Mouse (Mus musculus): Measurements from ENCODE around the gene Tatdn3. TPM values are rescaled to one million over a fixed set of nuclear protein-coding genes. Genes with fewer than 3 reads are reported as not detected.

Tatdn3 gene
- polyA plus RNA-seq, 1 experiment from 2014 or later, result 10.3 TPM

Other genes with a start within 250 kb of the Tatdn3 start
- gene Rps6kc1, start 151.2 kb downstream of the Tatdn3 start, polyA plus RNA-seq (2015; fragmentation: Nextera tagmentation; extraction: Ambion mirVana), result 27.9 and 28.4 TPM in 2 replicates
- gene Angel2, start 137.8 kb downstream of the Tatdn3 start, polyA plus RNA-seq (2015; fragmentation: Nextera tagmentation; extraction: Ambion mirVana), result 64.6 and 67.6 TPM in 2 replicates
- 84.1 and 88.7 TPM in 2 replicates for gene Vash2, start 83.6 kb downstream of the Tatdn3 start, polyA plus RNA-seq (2015; fragmentation: Nextera tagmentation; extraction: Ambion mirVana)
- 6.9 and 8.1 TPM in 2 replicates for gene Flvcr1, start 36.8 kb downstream of the Tatdn3 start, polyA plus RNA-seq (2015; fragmentation: Nextera tagmentation; extraction: Ambion mirVana)
- not detected in 2 replicates for gene Spata45, start 26.3 kb downstream of the Tatdn3 start, polyA plus RNA-seq (2015; fragmentation: Nextera tagmentation; extraction: Ambion mirVana)
- gene Nsl1, start 80 bp upstream of the Tatdn3 start, polyA plus RNA-seq (2015; fragmentation: Nextera tagmentation; extraction: Ambion mirVana), result 9.7 and 10.5 TPM in 2 replicates
- gene Batf3, start 34.9 kb upstream of the Tatdn3 start, polyA plus RNA-seq (2015; fragmentation: Nextera tagmentation; extraction: Ambion mirVana), result 1.6 and 1.9 TPM in 2 replicates
- gene Fam71a, start 101.9 kb upstream of the Tatdn3 start, polyA plus RNA-seq (2015; fragmentation: Nextera tagmentation; extraction: Ambion mirVana), result not detected in 2 replicates
- gene Atf3, start 155.1 kb upstream of the Tatdn3 start, polyA plus RNA-seq (2015; fragmentation: Nextera tagmentation; extraction: Ambion mirVana), result 1.1 and 1.5 TPM in 2 replicates